Mouse (Mus musculus) myocyte (in vitro differentiated cells): ENCODE measurements around the gene Spc24.
"Not testable (repeated sequence)": the region's sequence is repeated elsewhere in the genome, so short reads cannot be mapped to it uniquely, and the experiment has no call there.

ENCODE experiments used
- CEBPB ChIP-seq: IDR thresholded peaks from 2 replicates; pipeline ENCODE4 v1.6.1; 2011; ENCODE audit warnings: mild to moderate bottlenecking, moderate library complexity; ENCODE audit not compliant: poor library complexity, insufficient read depth, severe bottlenecking
- E2F4 ChIP-seq: IDR thresholded peaks from one replicate; pipeline ENCODE4 v1.6.1; 2011; ENCODE audit warnings: mild to moderate bottlenecking, control low read depth, moderate library complexity; ENCODE audit not compliant: insufficient read depth
- MAX ChIP-seq: IDR thresholded peaks from one replicate; pipeline ENCODE4 v1.6.1; 2011; ENCODE audit warnings: low read depth, mild to moderate bottlenecking, control low read depth
- MYOD1 ChIP-seq, 3 experiments: IDR thresholded peaks; one replicate each; pipeline ENCODE4 v1.6.1; 2011; ENCODE audit warnings: control low read depth in 2 of 3, low read depth in 2 of 3, mild to moderate bottlenecking in 2 of 3, moderate library complexity in 1 of 3; ENCODE audit not compliant: insufficient read length in 2 of 3, control insufficient read depth in 1 of 3
- MYOG ChIP-seq, 3 experiments: IDR thresholded peaks; one replicate each; pipeline ENCODE4 v1.6.1; 2011; ENCODE audit warnings: control low read depth in 2 of 3, low read depth in 2 of 3, mild to moderate bottlenecking in 2 of 3; ENCODE audit not compliant: insufficient read length in 2 of 3, control insufficient read depth in 1 of 3, insufficient read depth in 1 of 3
- POLR2A ChIP-seq: IDR thresholded peaks from one replicate; pipeline ENCODE4 v1.6.1; 2011; ENCODE audit warnings: low read depth, mild to moderate bottlenecking, control low read depth, moderate library complexity; ENCODE audit not compliant: insufficient read length
- POLR2AphosphoS2 ChIP-seq: IDR thresholded peaks from one replicate; pipeline ENCODE4 v1.6.1; 2011; ENCODE audit warnings: low read depth, control low read depth; ENCODE audit not compliant: insufficient read length
- REST ChIP-seq: IDR thresholded peaks from one replicate; pipeline ENCODE4 v1.6.1; 2011; ENCODE audit warnings: mild to moderate bottlenecking, control low read depth, moderate library complexity; ENCODE audit not compliant: insufficient read depth, insufficient read length
- SRF ChIP-seq: IDR thresholded peaks from one replicate; pipeline ENCODE4 v1.6.1; 2011; ENCODE audit warnings: low read depth; ENCODE audit not compliant: control insufficient read depth, insufficient read length
- TCF12 ChIP-seq: IDR thresholded peaks from one replicate; pipeline ENCODE4 v1.6.1; 2011; ENCODE audit warnings: mild to moderate bottlenecking, control low read depth; ENCODE audit not compliant: poor library complexity, insufficient read depth, severe bottlenecking
- USF1 ChIP-seq: IDR thresholded peaks from one replicate; pipeline ENCODE4 v1.6.1; 2011; ENCODE audit warnings: low read depth, mild to moderate bottlenecking, control low read depth, moderate library complexity

- TF ChIP-seq POLR2A; CEBPB; USF1; SRF; TCF12; E2F4; MAX; REST; MYOD1 (IDR thresholded peaks at IDR 0.05; ENCODE audit: control insufficient read depth in 1 of 3, insufficient read length in 2 of 3, low read depth in 2 of 3); MYOG (IDR thresholded peaks at IDR 0.05; ENCODE audit: control insufficient read depth in 1 of 3, insufficient read depth in 1 of 3, insufficient read length in 2 of 3, low read depth in 2 of 3); POLR2AphosphoS2: not testable (repeated sequence)
Observed at GRCm38 (mm10) chr9:21793507-21793906, 33.4 kb upstream of the Spc24 start.
